ENCODE assay signal across 31 mouse cellular contexts in genomic region chr13:101208788-101209187, GRCm38 (mm10).
"Had no signal": no experiment of that assay in that cellular context is flagged by ENCODE, and none has a peak within 500 bp of the region (broad histone marks: within the 10 kb centered on the region; RNA-seq: fewer than 3 reads in every experiment).

No protein-coding gene starts in this region.

- H3K36me3 ChIP-seq: limb, embryonic 10.5 days; limb, embryonic 12.5 days; limb, embryonic 13.5 days; limb, embryonic 15.5 days; liver, embryonic 12.5 days; liver, embryonic 13.5 days; liver, embryonic 15.5 days; lung, embryonic 15.5 days; midbrain, embryonic 10.5 days; midbrain, embryonic 12.5 days; midbrain, embryonic 13.5 days; midbrain, embryonic 15.5 days; neural tube, embryonic 12.5 days had no signal

- H3K27me3 ChIP-seq: limb, embryonic 15.5 days; liver, embryonic 12.5 days; liver, embryonic 13.5 days; liver, embryonic 15.5 days; lung, embryonic 15.5 days; midbrain, embryonic 12.5 days; midbrain, embryonic 13.5 days; midbrain, embryonic 15.5 days; neural tube, embryonic 12.5 days had no signal

- H3K9me3 ChIP-seq: limb, embryonic 10.5 days; limb, embryonic 12.5 days; limb, embryonic 13.5 days; limb, embryonic 15.5 days; liver, embryonic 12.5 days; liver, embryonic 13.5 days; liver, embryonic 15.5 days; lung, embryonic 15.5 days; megakaryocyte, embryonic 14.5 days; midbrain, embryonic 10.5 days; midbrain, embryonic 12.5 days; midbrain, embryonic 13.5 days; midbrain, embryonic 15.5 days; neural tube, embryonic 12.5 days had no signal

- H3K27ac ChIP-seq: limb, embryonic 10.5 days; limb, embryonic 12.5 days; limb, embryonic 13.5 days; limb, embryonic 15.5 days; liver, embryonic 12.5 days; liver, embryonic 13.5 days; liver, embryonic 14.5 days; liver, embryonic 15.5 days; lung, embryonic 15.5 days; macrophage; midbrain, embryonic 10.5 days; midbrain, embryonic 12.5 days; midbrain, embryonic 13.5 days; midbrain, embryonic 15.5 days; neural tube, embryonic 12.5 days had no signal

- H3K9ac ChIP-seq: limb, embryonic 12.5 days; limb, embryonic 13.5 days; limb, embryonic 15.5 days; liver, embryonic 12.5 days; liver, embryonic 13.5 days; liver, embryonic 14.5 days; liver, embryonic 15.5 days; liver, postnatal 0 days; lung, embryonic 14.5 days; lung, embryonic 15.5 days; midbrain, embryonic 12.5 days; midbrain, embryonic 13.5 days; midbrain, embryonic 15.5 days; neural tube, embryonic 12.5 days had no signal

- H3K4me2 ChIP-seq: limb, embryonic 12.5 days; limb, embryonic 13.5 days; limb, embryonic 15.5 days; liver, embryonic 11.5 days; liver, embryonic 12.5 days; liver, embryonic 13.5 days; liver, embryonic 15.5 days; lung, embryonic 14.5 days; lung, embryonic 15.5 days; midbrain, embryonic 11.5 days; midbrain, embryonic 12.5 days; midbrain, embryonic 13.5 days; midbrain, embryonic 15.5 days; neural tube, embryonic 12.5 days had no signal

- ATAC-seq: liver, embryonic 12.5 days; liver, postnatal 0 days; lung, postnatal 0 days; midbrain, embryonic 13.5 days; midbrain, embryonic 15.5 days; midbrain, embryonic 16.5 days had no signal

- DNase-seq: liver; liver, embryonic 13.5 days; liver, postnatal 0 days; lung, adult 18-20 months; lung, adult 2 months; lung, embryonic 14.5 days; lung, postnatal 10 days; lung, postnatal 14 days; lung, postnatal 36 days; lung, postnatal 4 days; midbrain, embryonic 14.5 days had no signal

- H3K4me1 ChIP-seq: liver, embryonic 12.5 days; liver, embryonic 13.5 days; liver, embryonic 15.5 days; megakaryocyte, embryonic 14.5 days had no signal

- H3K4me3 ChIP-seq: limb, embryonic 10.5 days; limb, embryonic 12.5 days; limb, embryonic 13.5 days; limb, embryonic 15.5 days; liver, embryonic 12.5 days; liver, embryonic 13.5 days; liver, embryonic 15.5 days; lung, embryonic 15.5 days; megakaryocyte, embryonic 14.5 days; midbrain, embryonic 10.5 days; midbrain, embryonic 12.5 days; midbrain, embryonic 13.5 days; midbrain, embryonic 15.5 days; myocyte; neural tube, embryonic 12.5 days had no signal
